Mouse (Mus musculus) thymus, postnatal 0 days (tissue): ENCODE measurements around the gene Slc25a43. TPM values are rescaled to one million over a fixed set of nuclear protein-coding genes. Genes with fewer than 3 reads are reported as not detected.
"Not testable (repeated sequence)": the region's sequence is repeated elsewhere in the genome, so short reads cannot be mapped to it uniquely, and the experiment has no call there.

Experiments used
- DNase-seq: peaks from one replicate; pipeline ENCODE4 v3.0.0-alpha.2; 2015; ENCODE audit warnings: low spot score
- polyA plus RNA-seq: library from polyadenylated mRNA; unstranded; fragments of >200 nt; fragmentation: Nextera tagmentation; extraction: Ambion mirVana; gene quantifications from 2 replicates; pipeline ENCODE4 v1.2.1, GENCODE M21; 2015

Gene Slc25a43
- polyA plus RNA-seq, 1 experiment from 2014 or later: 2.7 TPM

GRCm38 (mm10) chrX:36777694-36778093 is 34.2 kb downstream of the Slc25a43 start:
- no peak for DNase-seq

- no peak for DNase-seq
Measured at GRCm38 (mm10) chrX:36789360-36789759, 45.9 kb downstream of the Slc25a43 start.

GRCm38 (mm10) chrX:36794571-36794970 is 51.1 kb downstream of the Slc25a43 start:
- DNase-seq: no peak

DNA sequence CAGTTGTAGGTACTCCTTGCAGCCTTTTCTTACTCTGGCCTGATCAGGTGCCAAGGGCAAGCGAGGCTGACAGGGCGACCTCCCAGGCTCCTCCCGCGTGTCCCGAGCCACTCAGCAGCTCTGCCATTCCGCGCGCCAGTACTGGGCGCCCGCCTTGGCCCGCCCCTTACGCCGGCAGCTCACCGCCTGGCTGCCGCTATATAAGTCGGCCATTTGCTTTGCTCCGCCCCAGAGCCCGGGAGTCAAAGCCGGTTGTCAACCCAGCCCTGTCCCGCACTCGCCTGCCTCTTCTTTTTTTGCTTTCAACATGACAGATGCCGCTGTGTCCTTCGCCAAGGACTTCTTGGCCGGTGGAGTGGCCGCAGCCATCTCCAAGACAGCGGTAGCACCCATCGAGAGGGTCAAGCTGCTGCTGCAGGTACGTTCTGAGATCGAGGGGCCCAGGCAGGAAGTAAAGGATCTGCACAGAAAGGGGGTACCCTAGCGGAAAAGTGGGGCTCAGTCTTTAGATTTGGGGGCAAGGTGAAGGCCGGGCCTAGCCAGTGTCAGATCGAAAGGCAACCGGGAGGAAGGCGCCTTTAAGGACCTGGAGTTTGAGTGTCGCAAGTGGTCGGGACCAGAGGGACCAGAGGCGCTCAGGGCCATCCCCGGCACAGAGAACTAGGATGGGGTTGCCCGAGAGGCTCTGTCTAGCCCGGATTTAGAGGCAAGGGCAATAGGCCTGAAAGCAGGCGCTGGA is 52.1 kb downstream of the Slc25a43 start, which contains the start of gene Slc25a5:
Gene Slc25a5, plus strand, starts transcription at position 228 of the 739 bp plus-strand sequence.
- DNase-seq: peak; percentile 88

GRCm38 (mm10) chrX:36796163-36796581 is 52.7 kb downstream of the Slc25a43 start:
- peak; percentile 81 for DNase-seq

- not testable (repeated sequence) for DNase-seq
Measured at GRCm38 (mm10) chrX:36796734-36797133, 53.3 kb downstream of the Slc25a43 start.

DNA sequence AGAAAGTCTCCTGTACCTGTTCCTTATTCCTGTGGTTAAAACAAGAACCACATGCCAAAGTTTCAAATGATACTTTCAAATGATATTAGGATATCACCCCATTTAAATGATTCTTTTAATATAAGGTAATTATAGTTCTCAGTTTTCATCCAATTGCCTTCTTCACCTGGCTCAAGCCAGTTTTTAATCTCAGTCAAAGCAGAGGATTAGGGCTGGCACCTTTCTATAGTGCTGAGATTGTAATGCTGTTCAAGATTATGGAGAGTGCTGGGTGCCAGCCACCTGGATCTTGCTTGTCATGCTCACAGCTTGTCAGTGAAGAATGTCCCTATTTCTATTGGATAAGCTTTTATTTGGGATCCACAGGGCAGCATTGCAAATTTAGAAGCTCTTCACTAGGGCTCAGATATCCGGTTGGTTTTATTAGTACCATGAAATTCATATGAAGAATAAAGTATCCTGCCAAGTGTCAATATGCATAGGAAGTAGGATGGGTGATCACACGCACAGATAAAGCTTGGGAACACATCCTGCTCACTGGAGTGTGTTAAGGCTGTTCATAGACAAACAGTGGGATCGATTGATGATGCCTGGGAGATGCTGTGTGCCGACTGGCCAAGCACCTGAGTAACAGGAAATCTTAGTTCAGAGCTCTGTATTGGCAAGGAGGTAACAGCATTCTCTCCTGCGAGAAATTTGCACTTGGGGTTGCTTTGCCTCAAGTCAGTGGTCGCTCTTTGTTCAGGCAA is 55.8 kb downstream of the Slc25a43 start:
- no peak for DNase-seq

DNA sequence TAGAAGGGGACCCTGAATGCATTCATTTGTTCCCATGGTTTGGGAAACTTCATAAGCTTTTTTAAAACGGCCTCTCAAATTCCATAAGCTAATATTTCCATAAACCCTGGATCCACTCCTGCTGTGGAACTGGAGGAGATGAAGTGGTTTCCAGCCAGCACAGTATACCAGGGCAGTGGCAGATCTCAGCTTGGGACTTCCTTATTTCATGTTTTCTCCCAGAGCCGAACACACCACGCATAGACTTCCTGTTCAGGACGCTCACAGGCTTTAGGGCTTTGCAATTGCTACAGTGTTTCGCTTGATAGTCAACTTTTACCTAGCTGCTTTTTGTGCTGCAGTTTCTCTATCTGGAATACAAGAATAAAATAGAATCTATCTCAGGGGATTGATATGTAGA is 59.7 kb downstream of the Slc25a43 start:
- peak; percentile 5 for DNase-seq

DNA sequence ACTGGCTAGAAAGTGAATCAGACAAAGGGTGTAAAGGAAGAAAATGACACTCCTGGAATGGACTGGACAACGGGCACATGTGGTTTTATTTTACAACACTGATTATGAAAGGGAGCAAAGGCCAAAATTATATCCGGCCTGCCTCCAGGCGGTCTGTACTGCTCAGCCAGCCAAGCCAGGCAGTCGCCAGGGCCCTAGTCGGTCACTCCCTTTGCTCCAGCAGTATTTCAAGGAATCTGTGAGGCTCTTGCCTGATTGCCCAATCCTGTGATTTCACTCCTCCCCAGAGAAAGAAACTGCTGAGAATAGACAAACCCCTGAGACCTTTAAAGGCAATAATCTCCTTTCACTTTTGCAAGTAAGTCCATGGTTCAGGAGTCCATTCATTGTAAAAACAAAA is 60.7 kb downstream of the Slc25a43 start:
- no peak for DNase-seq

DNA sequence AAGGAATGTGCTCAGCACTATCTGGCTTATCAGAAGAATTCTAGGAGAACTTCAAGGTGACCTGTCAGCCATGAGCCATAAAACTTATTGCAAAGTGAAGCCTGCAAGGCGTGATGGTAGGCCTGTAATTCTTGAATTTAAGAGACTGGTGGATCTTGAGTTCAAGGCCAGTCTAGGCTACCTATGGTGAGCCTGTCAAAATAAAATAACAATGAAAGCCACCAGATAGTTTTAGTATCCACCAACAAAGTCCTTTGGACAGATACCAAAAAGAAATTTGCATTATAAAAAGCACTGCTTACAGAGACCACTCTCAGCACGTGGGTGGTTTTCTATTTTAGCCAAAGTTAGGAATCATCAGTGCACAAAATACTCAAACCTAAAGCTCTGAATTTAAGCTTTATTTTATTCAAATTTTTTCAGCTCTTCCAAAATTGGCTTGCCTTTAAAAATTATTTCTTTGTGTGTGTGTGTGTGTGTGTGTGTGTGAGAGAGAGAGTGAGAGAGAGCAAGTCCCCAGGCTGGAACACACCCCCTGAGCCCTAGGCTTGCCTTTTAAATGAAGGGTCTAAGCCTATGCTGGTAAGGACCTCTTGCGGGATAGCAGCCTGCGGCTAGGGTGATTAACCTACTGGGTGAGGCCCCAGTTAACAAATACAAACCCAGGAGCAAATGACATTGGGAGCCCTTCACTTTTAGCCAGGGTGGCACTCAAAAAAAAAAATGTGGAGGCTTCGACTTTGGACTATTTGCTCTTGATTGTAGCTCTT is 62.2 kb downstream of the Slc25a43 start:
- DNase-seq: no peak

DNA sequence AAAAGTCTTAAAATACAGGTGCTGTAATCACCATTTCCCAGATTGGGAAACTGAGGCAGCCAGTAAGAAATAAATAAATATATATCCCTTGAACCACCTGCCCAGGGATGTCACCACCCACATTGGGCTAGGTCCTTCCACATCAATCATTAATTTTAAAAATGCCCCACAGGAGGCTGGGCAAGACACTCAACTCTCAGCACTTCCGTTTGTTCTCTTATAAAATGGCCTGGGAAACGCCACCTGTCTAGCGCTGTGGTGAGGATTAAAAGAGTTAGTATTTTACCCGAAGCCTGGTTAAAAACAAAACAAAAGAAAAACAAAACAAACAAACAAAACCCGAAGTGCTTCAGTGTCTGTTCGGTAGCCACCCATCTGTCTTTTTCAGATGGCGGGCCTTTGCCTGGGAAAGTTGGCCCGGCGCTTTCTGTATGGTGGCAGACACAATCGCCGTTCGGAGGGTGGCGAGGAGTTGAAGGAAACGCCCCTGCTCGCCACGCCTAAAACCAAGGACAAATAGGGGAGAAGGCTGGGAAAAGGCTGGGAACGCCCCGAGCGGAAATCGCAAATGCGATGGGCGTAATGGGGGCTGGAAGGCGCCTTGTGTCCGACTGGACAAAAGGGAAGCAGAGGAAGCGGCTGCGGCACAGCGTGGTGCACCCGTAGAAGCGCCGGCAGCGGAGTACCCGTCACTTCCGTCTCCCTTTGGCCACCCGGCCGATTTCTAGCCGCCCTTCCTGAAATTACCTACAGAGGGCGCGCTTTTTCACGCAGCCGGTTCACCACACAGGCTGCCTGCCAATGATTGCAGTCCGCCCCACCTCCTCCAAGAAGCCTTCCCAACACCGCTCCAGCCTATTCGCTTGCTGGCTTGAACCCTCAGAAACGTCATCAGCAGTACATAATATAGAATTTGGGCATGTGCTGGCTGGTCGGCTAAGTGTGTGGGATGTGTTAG is 64.2 kb downstream of the Slc25a43 start:
- peak; percentile 80 for DNase-seq

DNA sequence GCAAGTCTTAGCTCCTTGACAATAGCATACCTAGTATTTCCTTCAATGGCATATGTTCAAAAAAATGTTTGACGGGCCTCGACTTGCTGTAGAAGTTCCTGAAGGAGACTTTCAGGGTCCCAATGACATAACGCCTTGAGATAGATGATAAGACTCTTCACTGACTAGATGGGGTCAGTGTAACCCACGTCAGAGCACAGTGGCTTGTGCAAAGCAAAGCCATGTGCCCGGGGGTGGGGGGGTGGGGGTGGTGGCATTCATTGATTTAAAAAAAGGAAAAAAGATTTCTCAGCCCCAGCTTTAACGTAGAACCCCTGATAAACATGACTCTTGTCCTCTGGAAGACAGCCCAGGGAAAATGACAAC is 64.8 kb downstream of the Slc25a43 start:
- DNase-seq: no peak

GRCm38 (mm10) chrX:36811377-36811776 is 67.9 kb downstream of the Slc25a43 start:
- peak; percentile 22 for DNase-seq

DNA sequence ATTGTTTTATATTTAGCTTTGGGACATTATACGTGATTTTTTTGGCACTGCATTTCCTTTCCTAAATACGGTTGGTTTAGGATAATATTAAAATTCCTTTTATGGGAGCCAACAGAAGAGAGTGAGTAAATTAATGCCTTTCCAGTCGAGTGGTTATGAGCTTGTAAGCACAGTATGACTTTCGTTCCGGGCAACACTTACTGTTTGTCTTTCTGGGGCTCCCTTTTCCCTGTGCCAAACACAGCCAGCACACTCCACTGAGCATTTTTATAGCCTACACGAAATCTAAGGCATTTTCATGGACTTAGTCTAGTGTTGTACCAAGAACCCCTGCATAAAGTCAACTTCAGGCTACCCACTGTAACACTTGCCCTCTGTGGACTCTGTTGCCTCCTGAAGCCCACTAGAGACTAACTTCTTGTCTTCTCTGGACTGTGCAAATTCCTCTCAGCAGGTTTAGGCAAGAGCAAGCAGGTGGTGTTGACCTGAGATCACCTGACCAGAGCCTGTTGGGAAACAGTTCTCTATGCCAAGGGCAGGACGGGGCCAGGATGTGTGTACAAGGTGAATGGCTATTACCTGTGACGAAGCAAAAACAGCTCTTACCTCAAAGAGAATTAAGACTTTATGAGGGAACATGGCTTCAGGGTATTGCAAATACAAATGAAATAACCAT is 70.8 kb downstream of the Slc25a43 start:
- no peak for DNase-seq

- no peak for DNase-seq
Measured at GRCm38 (mm10) chrX:36815022-36815421, 71.6 kb downstream of the Slc25a43 start.

GRCm38 (mm10) chrX:36815439-36815838 is 72.0 kb downstream of the Slc25a43 start:
- DNase-seq: no peak

DNA sequence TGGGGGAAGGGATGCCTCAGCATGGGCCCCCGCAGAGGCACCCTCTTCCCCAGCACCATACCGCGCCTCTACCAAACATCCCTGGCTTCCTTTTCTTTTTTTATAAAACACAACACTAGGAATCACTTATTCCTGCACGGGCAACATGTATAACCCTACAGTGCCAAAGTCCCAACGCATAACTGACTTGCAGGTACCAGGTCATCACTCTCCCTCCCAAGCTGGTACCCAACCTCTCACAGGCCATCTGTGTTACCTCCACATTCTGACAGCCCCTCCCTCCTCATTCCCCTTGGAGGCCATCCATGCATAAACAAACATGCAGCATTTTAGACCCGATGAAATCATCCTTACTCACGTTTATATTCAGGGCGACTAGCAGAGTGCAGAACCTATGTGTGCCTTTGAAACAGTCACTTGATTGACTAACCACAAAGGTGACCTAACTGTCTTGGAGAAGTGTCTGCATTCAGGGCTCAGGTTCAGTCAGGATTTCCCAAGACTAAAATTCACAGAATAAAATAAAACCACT is 73.0 kb downstream of the Slc25a43 start:
- no peak for DNase-seq

DNA sequence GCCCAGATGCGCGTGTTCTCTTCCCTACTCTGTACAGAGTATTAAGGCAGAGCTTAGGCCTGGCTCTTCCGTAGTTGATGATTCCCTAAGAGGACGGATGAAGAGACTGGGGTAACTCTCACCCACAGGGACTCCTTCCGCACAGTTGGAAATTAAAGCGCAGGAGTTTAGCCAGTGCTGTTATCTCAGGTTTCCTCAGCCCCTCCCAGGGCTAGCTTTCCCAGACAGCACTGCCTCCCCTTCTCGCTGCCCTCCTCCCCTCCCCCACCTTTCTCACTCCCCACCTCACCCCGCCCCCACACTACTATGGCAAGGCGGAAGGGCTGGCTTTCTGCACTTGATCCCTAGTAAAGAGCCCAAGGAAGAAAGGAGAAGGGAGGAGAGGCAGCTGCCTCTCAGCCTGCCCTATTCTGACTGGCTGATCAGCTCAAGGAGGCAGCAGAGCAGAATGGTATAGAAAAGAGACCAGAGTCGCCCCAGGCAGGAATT is 73.5 kb downstream of the Slc25a43 start:
- peak; percentile 7 for DNase-seq

DNA sequence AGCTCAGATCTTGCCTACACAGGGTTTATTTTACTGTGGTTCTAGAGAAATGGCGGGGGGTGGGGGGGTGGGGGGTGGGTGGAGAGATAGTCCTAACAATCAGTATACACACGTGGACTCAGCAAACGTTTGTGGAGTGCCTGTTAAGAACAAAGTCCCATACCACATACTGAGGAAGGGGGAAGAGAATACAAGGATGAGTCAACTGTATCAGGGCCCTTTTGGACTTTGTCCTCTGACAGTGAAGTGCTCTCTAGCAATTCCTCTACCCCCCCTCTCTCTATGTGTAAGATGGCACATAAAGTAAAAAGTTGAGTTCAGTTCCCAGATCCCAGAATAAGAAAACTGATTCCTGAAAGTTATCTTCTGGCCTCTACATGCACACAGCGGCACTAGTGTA is 76.1 kb downstream of the Slc25a43 start:
- DNase-seq: no peak

- peak; percentile 58 for DNase-seq
Measured at GRCm38 (mm10) chrX:36820201-36820600, 76.7 kb downstream of the Slc25a43 start.
